Mouse (Mus musculus): ENCODE results near the gene Gm14862. TPM values are rescaled to one million over a fixed set of nuclear protein-coding genes. Genes with fewer than 3 reads are reported as not detected.

The Gm14862 gene
- polyA plus RNA-seq, 1 experiment from 2014 or later = not detected

GRCm38 (mm10) chrX:9221206-9221605 lies 35.5 kb downstream of the Gm14862 start:
- Histone ChIP-seq H3K9me3 (ENCODE audit: control insufficient read depth, low read length) (no peaks in the 10 kb centered on the region), H3K9ac (ENCODE audit: low read length) (no peak overlapping the region), H3K4me2 (replicated peaks; ENCODE audit: low read depth) (no peak overlapping the region), H3K36me3 (ENCODE audit: control insufficient read depth, insufficient read depth, low read length) (no peaks in the 10 kb centered on the region), H3K4me1 (replicated peaks; ENCODE audit: control insufficient read depth, insufficient read depth) (no peaks in the 10 kb centered on the region), H3K27ac (replicated peaks) (no peak overlapping the region), H3K4me3 (ENCODE audit: low read depth, low read length) (no peak overlapping the region), H3K27me3 (ENCODE audit: control insufficient read depth, insufficient read depth, low read length) (no peaks in the 10 kb centered on the region)
- 25% methylated on average over 6 of the region's 6 CpGs for WGBS
- no peak for ATAC-seq (ENCODE audit: low FRiP score, low TSS enrichment)
- DNase-seq (ENCODE audit: low spot score) = peak; percentile 38
- TF ChIP-seq CTCF (IDR thresholded peaks at IDR 0.05; ENCODE audit: low read depth) (peak; percentile 74), EP300 (optimal IDR thresholded peaks at IDR 0.05) (no peak)

DNA sequence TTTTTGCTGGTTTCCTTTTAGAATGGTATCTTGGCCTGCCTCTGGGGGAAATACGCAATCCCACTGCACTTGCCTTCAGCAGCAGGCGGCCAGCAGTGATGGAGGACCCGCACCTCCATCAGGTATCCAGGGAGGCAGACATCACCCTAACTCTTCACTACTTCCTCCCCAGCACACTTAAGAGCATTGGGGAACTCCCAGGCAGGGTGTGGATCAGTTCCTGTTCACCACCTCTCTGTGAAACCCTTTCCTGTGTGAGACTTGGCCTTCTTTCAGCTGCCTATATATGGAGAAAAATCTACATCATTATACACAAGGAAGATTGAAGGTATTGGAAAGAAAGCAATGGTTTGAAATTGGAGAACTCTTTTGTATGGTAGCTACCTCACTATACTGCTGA lies 37.1 kb downstream of the Gm14862 start:
- Histone ChIP-seq H3K9me3 (ENCODE audit: control insufficient read depth, low read length) (no peaks in the 10 kb centered on the region), H3K4me2 (replicated peaks; ENCODE audit: low read depth) (no peak overlapping the region), H3K4me1 (replicated peaks; ENCODE audit: control insufficient read depth, insufficient read depth) (no peaks in the 10 kb centered on the region), H3K9ac (ENCODE audit: low read length) (no peak overlapping the region), H3K27me3 (ENCODE audit: control insufficient read depth, insufficient read depth, low read length) (no peaks in the 10 kb centered on the region), H3K36me3 (ENCODE audit: control insufficient read depth, insufficient read depth, low read length) (no peaks in the 10 kb centered on the region), H3K4me3 (ENCODE audit: low read depth, low read length) (no peak overlapping the region), H3K27ac (replicated peaks) (no peak overlapping the region)
- ATAC-seq (ENCODE audit: low FRiP score, low TSS enrichment) (no peak), DNase-seq (ENCODE audit: low spot score) (no peak)
- TF ChIP-seq EP300 (optimal IDR thresholded peaks at IDR 0.05) (no peak), CTCF (IDR thresholded peaks at IDR 0.05; ENCODE audit: low read depth) (no peak)
- 89% methylated on average over 3 of the region's 3 CpGs for WGBS

GRCm38 (mm10) chrX:9216244-9216643 lies 40.5 kb downstream of the Gm14862 start:
- Histone ChIP-seq H3K4me1 (replicated peaks; ENCODE audit: control insufficient read depth, insufficient read depth) (no peaks in the 10 kb centered on the region), H3K9ac (ENCODE audit: low read length) (no peak overlapping the region), H3K27me3 (ENCODE audit: control insufficient read depth, insufficient read depth, low read length) (no peaks in the 10 kb centered on the region), H3K4me2 (replicated peaks; ENCODE audit: low read depth) (no peak overlapping the region), H3K9me3 (ENCODE audit: control insufficient read depth, low read length) (no peaks in the 10 kb centered on the region), H3K36me3 (ENCODE audit: control insufficient read depth, insufficient read depth, low read length) (no peaks in the 10 kb centered on the region), H3K27ac (replicated peaks) (no peak overlapping the region), H3K4me3 (ENCODE audit: low read depth, low read length) (no peak overlapping the region)
- DNase-seq (ENCODE audit: low spot score) = peak; percentile 18
- TF ChIP-seq CTCF (IDR thresholded peaks at IDR 0.05; ENCODE audit: low read depth) (peak; percentile 54), EP300 (optimal IDR thresholded peaks at IDR 0.05) (no peak)
- WGBS = 84% methylated on average over 2 of the region's 2 CpGs
- ATAC-seq (ENCODE audit: low FRiP score, low TSS enrichment) = no peak

GRCm38 (mm10) chrX:9205121-9205520 lies 51.6 kb downstream of the Gm14862 start:
- Histone ChIP-seq H3K36me3 (ENCODE audit: control insufficient read depth, insufficient read depth, low read length) (no peaks in the 10 kb centered on the region), H3K4me2 (replicated peaks; ENCODE audit: low read depth) (no peak overlapping the region), H3K4me3 (ENCODE audit: low read depth, low read length) (no peak overlapping the region), H3K4me1 (replicated peaks; ENCODE audit: control insufficient read depth, insufficient read depth) (no peaks in the 10 kb centered on the region), H3K27me3 (ENCODE audit: control insufficient read depth, insufficient read depth, low read length) (no peaks in the 10 kb centered on the region), H3K27ac (replicated peaks) (no peak overlapping the region), H3K9me3 (ENCODE audit: control insufficient read depth, low read length) (no peaks in the 10 kb centered on the region), H3K9ac (ENCODE audit: low read length) (no peak overlapping the region)
- DNase-seq (ENCODE audit: low spot score) (no peak), ATAC-seq (ENCODE audit: low FRiP score, low TSS enrichment) (no peak)
- 65% methylated on average over 2 of the region's 2 CpGs for WGBS
- no peak for TF ChIP-seq CTCF (IDR thresholded peaks at IDR 0.05; ENCODE audit: low read depth)
- no peak for TF ChIP-seq EP300 (optimal IDR thresholded peaks at IDR 0.05)

GRCm38 (mm10) chrX:9202781-9203405 lies 53.8 kb downstream of the Gm14862 start:
- ATAC-seq (ENCODE audit: low FRiP score, low TSS enrichment) (no peak), DNase-seq (ENCODE audit: low spot score) (no peak)
- Histone ChIP-seq H3K9ac (ENCODE audit: low read length) (no peak overlapping the region), H3K4me1 (replicated peaks; ENCODE audit: control insufficient read depth, insufficient read depth) (no peaks in the 10 kb centered on the region), H3K4me3 (ENCODE audit: low read depth, low read length) (no peak overlapping the region), H3K27me3 (ENCODE audit: control insufficient read depth, insufficient read depth, low read length) (no peaks in the 10 kb centered on the region), H3K27ac (replicated peaks) (no peak overlapping the region), H3K9me3 (ENCODE audit: control insufficient read depth, low read length) (no peaks in the 10 kb centered on the region), H3K4me2 (replicated peaks; ENCODE audit: low read depth) (no peak overlapping the region), H3K36me3 (ENCODE audit: control insufficient read depth, insufficient read depth, low read length) (no peaks in the 10 kb centered on the region)
- 50% methylated on average over 7 of the region's 7 CpGs for WGBS
- TF ChIP-seq CTCF (IDR thresholded peaks at IDR 0.05; ENCODE audit: low read depth) = no peak
- TF ChIP-seq EP300 (optimal IDR thresholded peaks at IDR 0.05) = no peak

- H3K9me3 ChIP-seq (ENCODE audit: control insufficient read depth, low read length) = no peaks in the 10 kb centered on the region
- H3K27me3 ChIP-seq (ENCODE audit: control insufficient read depth, insufficient read depth, low read length) = no peaks in the 10 kb centered on the region
- WGBS = 64% methylated on average over 2 of the region's 2 CpGs
- no peak for TF ChIP-seq EP300 (optimal IDR thresholded peaks at IDR 0.05)
- no peak for TF ChIP-seq CTCF (IDR thresholded peaks at IDR 0.05; ENCODE audit: low read depth)
- H3K4me3 ChIP-seq (ENCODE audit: low read depth, low read length) = no peak overlapping the region
- no peak overlapping the region for H3K4me2 ChIP-seq (replicated peaks; ENCODE audit: low read depth)
- H3K36me3 ChIP-seq (ENCODE audit: control insufficient read depth, insufficient read depth, low read length) = no peaks in the 10 kb centered on the region
- ATAC-seq (ENCODE audit: low FRiP score, low TSS enrichment) (no peak), DNase-seq (ENCODE audit: low spot score) (no peak)
- H3K27ac ChIP-seq (replicated peaks) = no peak overlapping the region
- no peak overlapping the region for H3K9ac ChIP-seq (ENCODE audit: low read length)
- H3K4me1 ChIP-seq (replicated peaks; ENCODE audit: control insufficient read depth, insufficient read depth) = no peaks in the 10 kb centered on the region
Measured at GRCm38 (mm10) chrX:9201954-9202353, 54.7 kb downstream of the Gm14862 start.

Other genes with a start within 250 kb of the Gm14862 start
- not detected in 2 replicates for gene Fthl17e, start 223.4 kb downstream of the Gm14862 start, polyA plus RNA-seq (2015; fragmentation: Nextera tagmentation; extraction: Ambion mirVana)
- not detected in 2 replicates for gene Fthl17f, start 193.9 kb downstream of the Gm14862 start, polyA plus RNA-seq (2015; fragmentation: Nextera tagmentation; extraction: Ambion mirVana)
- not detected in 2 replicates for gene 4930402K13Rik, start 152.3 kb downstream of the Gm14862 start, polyA plus RNA-seq (2015; fragmentation: Nextera tagmentation; extraction: Ambion mirVana)
- gene Lancl3, start 57.0 kb downstream of the Gm14862 start, polyA plus RNA-seq (2015; fragmentation: Nextera tagmentation; extraction: Ambion mirVana) = 0.61 and 0.87 TPM in 2 replicates
- 2.0 and 2.5 TPM in 2 replicates for gene Xk, start 15.9 kb upstream of the Gm14862 start, polyA plus RNA-seq (2015; fragmentation: Nextera tagmentation; extraction: Ambion mirVana)
- 0.21 TPM in 1 of 2 replicates, not detected in the other for gene H2al1m, start 26.9 kb upstream of the Gm14862 start, polyA plus RNA-seq (2015; fragmentation: Nextera tagmentation; extraction: Ambion mirVana)
- gene H2al1k, start 93.7 kb upstream of the Gm14862 start, polyA plus RNA-seq (2015; fragmentation: Nextera tagmentation; extraction: Ambion mirVana) = not detected in 2 replicates
- 1.8 TPM in 2 replicates for gene Cybb, start 230.9 kb upstream of the Gm14862 start, polyA plus RNA-seq (2015; fragmentation: Nextera tagmentation; extraction: Ambion mirVana)